In the genomic region with DNA sequence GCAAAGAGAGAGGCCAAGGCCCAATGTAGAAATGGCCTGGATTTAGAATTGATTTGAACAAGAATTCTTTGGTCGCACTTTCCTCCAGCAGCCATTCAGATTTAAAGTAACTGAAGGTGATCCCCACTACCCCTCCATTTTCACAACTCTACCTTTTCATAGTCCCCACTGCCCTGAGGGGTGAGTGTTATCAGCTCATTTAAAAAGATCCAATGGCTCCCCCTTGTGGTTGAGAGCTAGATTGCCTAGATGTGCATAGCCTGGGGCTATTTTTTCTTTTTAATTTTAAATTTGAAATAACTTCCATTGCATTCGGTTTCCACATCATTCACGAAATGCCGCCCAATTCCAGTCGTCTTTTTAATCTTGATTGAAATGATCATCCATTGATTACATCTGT, we compare ENCODE assay signal across 10 mouse cellular contexts. TPM values are rescaled to one million over a fixed set of nuclear protein-coding genes. Genes with fewer than 3 reads are reported as not detected.
A peak's percentile ranks its signal among the peaks of the same experiment; 100 is the strongest.
DNase-seq lines count a peak whose midpoint lies in the region; ATAC-seq and TF ChIP-seq lines count a peak whose summit lies in the region.
"Had no signal": no experiment of that assay in that cellular context is flagged by ENCODE, and none has a peak within 500 bp of the region (broad histone marks: within the 10 kb centered on the region; RNA-seq: fewer than 3 reads in every experiment).

No protein-coding gene starts in this region.

- no peaks in the 10 kb centered on the region for H3K27me3 ChIP-seq in limb, embryonic 14.5 days (ENCODE audit: control insufficient read depth, insufficient read depth, low read length)
- H3K27me3 ChIP-seq in limb, embryonic 10.5 days (ENCODE audit: low read depth, poor library complexity, severe bottlenecking) = no peaks in the 10 kb centered on the region
- H3K27me3 ChIP-seq: heart, embryonic 13.5 days had no signal

- H3K4me3 ChIP-seq in limb, embryonic 14.5 days (replicated peaks; ENCODE audit: low read length) = no peak overlapping the region
- H3K4me3 ChIP-seq in limb, embryonic 10.5 days = no peak overlapping the region
- H3K4me3 ChIP-seq in bone marrow, adult 2 months (replicated peaks; ENCODE audit: control insufficient read depth, low read depth, low read length) = no peak overlapping the region
- H3K4me3 ChIP-seq: heart, embryonic 13.5 days had no signal

- no peak for ATAC-seq in limb, embryonic 14.5 days (ENCODE audit: low FRiP score, low read depth)

- H3K27ac ChIP-seq in limb, embryonic 14.5 days (replicated peaks; ENCODE audit: low read depth, low read length) = no peak overlapping the region
- no peak overlapping the region for H3K27ac ChIP-seq in limb, embryonic 10.5 days
- no peak overlapping the region for H3K27ac ChIP-seq in bone marrow, adult 2 months (ENCODE audit: control insufficient read depth, insufficient read depth, low read depth, low read length, poor library complexity)
- H3K27ac ChIP-seq: heart, embryonic 13.5 days; macrophage had no signal

- peak; percentile 5; the same call in 1 of the 2 replicates for TF ChIP-seq CTCF in bone marrow, adult 2 months (IDR thresholded peaks at IDR 0.05; ENCODE audit: control insufficient read depth, insufficient read depth, low read length)

- H3K4me2 ChIP-seq in limb, embryonic 14.5 days (replicated peaks; ENCODE audit: low read depth, low read length, severe bottlenecking) = no peak overlapping the region
- H3K4me2 ChIP-seq: heart, embryonic 13.5 days had no signal

- no peaks in the 10 kb centered on the region for H3K36me3 ChIP-seq in limb, embryonic 14.5 days (ENCODE audit: control insufficient read depth, insufficient read depth, low read length)
- no peaks in the 10 kb centered on the region for H3K36me3 ChIP-seq in limb, embryonic 10.5 days
- H3K36me3 ChIP-seq: heart, embryonic 13.5 days had no signal

- H3K9ac ChIP-seq in limb, embryonic 14.5 days (ENCODE audit: low read depth, low read length, severe bottlenecking) = no peak overlapping the region
- H3K9ac ChIP-seq: heart, embryonic 13.5 days had no signal

- H3K9me3 ChIP-seq in limb, embryonic 14.5 days (ENCODE audit: control insufficient read depth, low read length) = no peaks in the 10 kb centered on the region
- no peaks in the 10 kb centered on the region for H3K9me3 ChIP-seq in limb, embryonic 10.5 days (replicated peaks)
- H3K9me3 ChIP-seq: heart, embryonic 13.5 days had no signal

- WGBS in limb, embryonic 14.5 days = 51% methylated on average over 5 of the region's 5 CpGs
- 45% methylated on average over 5 of the region's 5 CpGs for WGBS in limb, embryonic 10.5 days
- whole genome bisulfite sequencing in bone marrow, adult 2 months = 52% methylated on average over 5 of the region's 5 CpGs

- no peak for TF ChIP-seq POLR2A in limb, embryonic 14.5 days (IDR thresholded peaks at IDR 0.05; ENCODE audit: borderline replicate concordance, extremely low read depth, insufficient read depth, insufficient read length)
- TF ChIP-seq POLR2A in bone marrow, adult 2 months (IDR thresholded peaks at IDR 0.05; ENCODE audit: borderline replicate concordance, control insufficient read depth, low read depth, low read length) = no peak

- no peaks in the 10 kb centered on the region for H3K4me1 ChIP-seq in limb, embryonic 14.5 days (ENCODE audit: control insufficient read depth, insufficient read depth, low read length)
- no peaks in the 10 kb centered on the region for H3K4me1 ChIP-seq in limb, embryonic 10.5 days
- H3K4me1 ChIP-seq in bone marrow, adult 2 months (ENCODE audit: control insufficient read depth, insufficient read depth, low read length) = no peaks in the 10 kb centered on the region

- peak; percentile 3 for DNase-seq in cerebellum, adult 11 months
- DNase-seq in cerebellum, adult 9-11 months = no peak
- DNase-seq in limb, embryonic 14.5 days (ENCODE audit: low spot score) = peak; percentile 12
- DNase-seq in limb, embryonic 10.5 days (ENCODE audit: low spot score) = no peak
- peak; percentile 16 for DNase-seq in heart, postnatal 4 days
- DNase-seq in natural killer cell, adult 2 months (ENCODE audit: low spot score in 2 of 2) = peak; percentile 9 to 17
- DNase-seq in ovary, postnatal 36 days (ENCODE audit: low spot score) = no peak

RNA-seq across cellular contexts. Expression of gene Slc35g1, which starts 33.5 kb away (rescaled TPM):
- polyA plus RNA-seq in limb, embryonic 14.5 days (2012; rRNA removed) = 3.8 and 4.2 TPM in 2 replicates
- 2.6 and 3.1 TPM in 2 replicates for polyA plus RNA-seq in limb, embryonic 14.5 days (2014; fragmentation: Nextera tagmentation; extraction: Ambion mirVana)
- 3.1 and 4.9 TPM in 2 replicates for polyA plus RNA-seq in limb, embryonic 10.5 days (2016; fragmentation: Nextera tagmentation; extraction: Ambion mirVana)
- polyA plus RNA-seq in bone marrow, adult 2 months (2011; ENCODE audit: insufficient read depth, insufficient read length, low replicate concordance, missing spikeins) = 2.9 and 3.2 TPM in 2 replicates
- 1 to 10 TPM; 1.9 to 2.0 TPM for total RNA-seq in heart, postnatal 4 days (2021)

RNA-seq across cellular contexts. Expression of gene Plce1, which starts 51.6 kb away (rescaled TPM):
- 10.8 and 12.6 TPM in 2 replicates for polyA plus RNA-seq in limb, embryonic 14.5 days (2012; rRNA removed)
- 13.3 and 13.4 TPM in 2 replicates for polyA plus RNA-seq in limb, embryonic 14.5 days (2014; fragmentation: Nextera tagmentation; extraction: Ambion mirVana)
- polyA plus RNA-seq in limb, embryonic 10.5 days (2016; fragmentation: Nextera tagmentation; extraction: Ambion mirVana) = 1.6 and 2.6 TPM in 2 replicates
- polyA plus RNA-seq in bone marrow, adult 2 months (2011; ENCODE audit: insufficient read depth, insufficient read length, low replicate concordance, missing spikeins) = 1.6 and 1.7 TPM in 2 replicates
- total RNA-seq in heart, postnatal 4 days (2021) = 10 to 100 TPM; 44.9 to 45.1 TPM
- polyA plus RNA-seq: macrophage had no signal

Comparison
In these comparisons a context has a peak if more than half of its experiments do, and no peak if none do; other contexts are left out.
1. DNase-seq: peak in cerebellum, adult 11 months (single experiment), limb, embryonic 14.5 days (single experiment), heart, postnatal 4 days (single experiment) and natural killer cell, adult 2 months (2 of 2); none in cerebellum, adult 9-11 months (single experiment), limb, embryonic 10.5 days (single experiment) and ovary, postnatal 36 days (single experiment).